Mouse (Mus musculus) liver, postnatal 0 days (tissue): ENCODE measurements around the gene Cpxm2. TPM values are rescaled to one million over a fixed set of nuclear protein-coding genes. Genes with fewer than 3 reads are reported as not detected.

Experiments
- ATAC-seq: fragments of 200-750 bp; cut with Nextera tagmentation; 2 replicates; pipeline ENCODE4 v1.8.0; 2017; ENCODE audit warnings: mild to moderate bottlenecking, moderate library complexity
- DNase-seq: peaks from one replicate; pipeline ENCODE4 v3.0.0-alpha.2; 2016
- H3K27ac ChIP-seq: fragments of 300-500 bp; sonication (generic); 2 replicates; pipeline ENCODE4 v1.5.1; 2014; ENCODE audit warnings: antibody characterized with exemption, moderate library complexity, mild to moderate bottlenecking, low read depth
- H3K27me3 ChIP-seq: fragments of 300-500 bp; sonication (generic); 2 replicates; pipeline ENCODE4 v1.6.1; 2014; ENCODE audit warnings: low read length, control low read depth, mixed read lengths; ENCODE audit not compliant: insufficient read depth
- H3K36me3 ChIP-seq: fragments of 300-500 bp; sonication (generic); replicated peaks from 2 replicates; pipeline ENCODE4 v1.6.1; 2014; ENCODE audit warnings: mild to moderate bottlenecking, control low read depth, low read length, moderate library complexity, mixed read lengths; ENCODE audit not compliant: insufficient read depth
- H3K4me1 ChIP-seq: fragments of 300-500 bp; sonication (generic); 2 replicates; pipeline ENCODE4 v1.6.1; 2014; ENCODE audit warnings: antibody characterized with exemption, mild to moderate bottlenecking, control low read depth; ENCODE audit not compliant: insufficient read depth
- H3K4me2 ChIP-seq: fragments of 300-500 bp; sonication (generic); 2 replicates; pipeline ENCODE4 v1.6.1; 2014; ENCODE audit warnings: low read depth, mild to moderate bottlenecking, low read length, moderate library complexity, mixed read lengths
- H3K4me3 ChIP-seq: fragments of 300-500 bp; sonication (generic); 2 replicates; pipeline ENCODE4 v1.5.1; 2014; ENCODE audit warnings: low read depth, low read length
- H3K9ac ChIP-seq: fragments of 300-500 bp; sonication (generic); replicated peaks from 2 replicates; pipeline ENCODE4 v1.6.1; 2014; ENCODE audit warnings: mild to moderate bottlenecking, moderate library complexity
- H3K9me3 ChIP-seq: fragments of 300-500 bp; sonication (generic); 2 replicates; pipeline ENCODE4 v1.6.1; 2016; ENCODE audit warnings: mild to moderate bottlenecking, control low read depth, low read length, mixed read lengths
- CTCF ChIP-seq: sonication (generic); IDR thresholded peaks from 2 replicates; pipeline ENCODE4 v1.5.1; 2016; ENCODE audit warnings: antibody characterized with exemption, low read depth
- EP300 ChIP-seq: IDR thresholded peaks from 2 replicates; pipeline ENCODE4 v1.6.1; 2016; ENCODE audit warnings: antibody characterized with exemption, low read depth, mild to moderate bottlenecking
- WGBS: fragments of 180-500 bp; shearing (Covaris S2); extraction: QIAGEN DNeasy Blood & Tissue Kit; methylation state at CpG from one replicate; pipeline ENCODE4 v1.1.7; 2014; ENCODE audit not compliant: insufficient replicate concordance; 5-methylcytosine and 5-hydroxymethylcytosine counted together
- polyA plus RNA-seq: library from polyadenylated mRNA; unstranded; fragments of >200 nt; fragmentation: Nextera tagmentation; extraction: Ambion mirVana; gene quantifications from 2 replicates; pipeline ENCODE4 v1.2.1, GENCODE M21; 2015

Gene Cpxm2
- polyA plus RNA-seq, 1 experiment from 2014 or later = 0.56 TPM

DNA sequence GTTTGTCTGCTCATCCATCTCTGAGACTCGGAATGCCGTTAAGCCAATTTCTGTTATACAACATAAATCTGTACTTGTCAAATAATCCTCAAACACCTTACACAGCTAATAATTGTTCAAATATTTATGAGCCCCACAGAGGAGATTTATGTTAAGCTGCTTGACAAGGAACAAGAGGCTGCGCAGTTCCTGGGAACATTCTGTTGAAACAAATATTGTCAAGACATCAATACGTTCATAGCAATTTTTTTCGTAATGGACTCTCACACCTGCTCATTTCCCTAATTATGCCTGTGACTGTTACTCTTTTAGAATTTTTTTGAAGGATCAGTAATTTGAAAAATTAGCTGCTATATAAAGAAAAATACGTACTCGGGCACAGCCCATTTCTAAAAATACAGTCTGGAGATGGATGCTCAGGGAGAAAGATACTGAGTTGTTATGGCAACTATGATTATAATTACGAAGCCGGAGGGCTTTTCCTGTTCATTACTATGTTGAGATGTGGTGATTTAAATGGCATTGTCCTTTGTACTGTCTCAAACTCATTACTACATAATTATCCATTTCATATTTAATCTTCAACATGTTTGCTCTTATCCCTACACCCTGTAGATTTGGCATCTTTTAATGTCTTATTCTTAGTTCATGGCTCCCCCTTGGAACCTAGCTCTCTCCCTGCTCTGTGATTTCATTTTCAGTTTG, 3.9 kb upstream of the Cpxm2 start:
- ATAC-seq (no peak), DNase-seq (no peak)
- no peak overlapping the region for H3K27ac ChIP-seq
- no peaks in the 10 kb centered on the region for H3K9me3 ChIP-seq
- H3K4me2 ChIP-seq = no peak overlapping the region
- no peaks in the 10 kb centered on the region for H3K36me3 ChIP-seq
- no peaks in the 10 kb centered on the region for H3K4me1 ChIP-seq
- TF ChIP-seq CTCF = no peak
- TF ChIP-seq EP300 = no peak
- peaks cover 18% of the 10 kb centered on the region for H3K27me3 ChIP-seq
- no peak overlapping the region for H3K4me3 ChIP-seq
- H3K9ac ChIP-seq = no peak overlapping the region
- 82% methylated on average over 9 of the region's 9 CpGs for WGBS

DNA sequence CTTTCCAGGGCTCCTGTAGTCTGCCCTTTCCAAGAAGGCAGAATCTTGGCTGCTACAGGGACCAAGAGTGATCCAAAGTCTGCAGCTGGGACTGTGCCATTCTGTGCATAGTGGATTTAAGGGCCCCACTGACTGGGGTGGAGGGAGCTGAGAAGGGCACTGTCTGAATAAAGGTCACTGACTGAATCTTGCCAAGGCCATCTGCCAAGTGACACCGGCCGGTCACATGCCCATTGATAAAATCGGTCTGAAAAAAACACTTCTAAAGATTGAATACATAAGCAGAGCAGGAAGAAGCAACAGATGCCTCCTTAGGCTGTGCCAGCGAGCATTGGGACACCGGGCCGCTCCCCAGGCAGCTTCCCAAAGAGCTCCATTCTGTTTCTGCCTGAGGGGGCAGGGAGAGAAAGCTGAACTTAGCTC, 803 bp downstream of the Cpxm2 start:
- Histone ChIP-seq H3K9ac (no peak overlapping the region), H3K9me3 (no peaks in the 10 kb centered on the region), H3K4me2 (no peak overlapping the region), H3K4me1 (no peaks in the 10 kb centered on the region), H3K27ac (no peak overlapping the region), H3K27me3 (peaks cover 19% of the 10 kb centered on the region), H3K36me3 (no peaks in the 10 kb centered on the region), H3K4me3 (no peak overlapping the region)
- ATAC-seq (no peak), DNase-seq (no peak)
- WGBS = 51% methylated on average over 6 of the region's 6 CpGs
- TF ChIP-seq CTCF (no peak), EP300 (no peak)

DNA sequence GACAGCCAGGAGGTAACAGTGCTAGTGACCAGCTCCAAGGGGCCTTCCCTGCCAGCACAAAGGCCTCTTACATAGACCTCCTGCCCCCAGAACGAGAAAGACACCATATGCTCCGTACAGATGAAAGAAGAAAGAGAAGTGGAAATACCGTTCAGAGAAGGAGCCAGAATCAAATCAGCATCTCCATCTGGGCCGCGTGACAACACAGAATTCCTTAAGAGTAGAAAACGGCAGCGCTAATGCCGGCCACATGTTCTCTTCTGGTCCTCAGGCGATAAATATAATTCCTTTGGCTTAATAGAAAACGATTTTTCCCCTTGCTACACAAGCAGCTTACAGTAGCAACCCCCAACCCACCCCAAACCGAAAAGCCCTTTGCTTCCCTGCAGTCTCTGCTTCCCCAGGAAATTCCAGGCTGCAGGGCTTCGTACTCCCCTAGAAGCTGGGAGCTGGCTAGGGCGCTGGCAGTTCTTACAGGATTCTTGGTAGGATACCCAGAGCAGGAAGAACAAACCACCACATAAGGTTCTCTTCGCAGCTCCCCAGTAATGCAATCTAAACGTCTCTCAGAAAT, 9.2 kb downstream of the Cpxm2 start:
- ATAC-seq = no peak
- Histone ChIP-seq H3K9me3 (no peaks in the 10 kb centered on the region), H3K4me3 (no peak overlapping the region), H3K27ac (no peak overlapping the region), H3K27me3 (no peaks in the 10 kb centered on the region), H3K9ac (no peak overlapping the region), H3K4me2 (no peak overlapping the region), H3K36me3 (no peaks in the 10 kb centered on the region), H3K4me1 (no peaks in the 10 kb centered on the region)
- no peak for DNase-seq
- no peak for TF ChIP-seq EP300
- no peak for TF ChIP-seq CTCF
- WGBS = 73% methylated on average over 15 of the region's 15 CpGs

DNA sequence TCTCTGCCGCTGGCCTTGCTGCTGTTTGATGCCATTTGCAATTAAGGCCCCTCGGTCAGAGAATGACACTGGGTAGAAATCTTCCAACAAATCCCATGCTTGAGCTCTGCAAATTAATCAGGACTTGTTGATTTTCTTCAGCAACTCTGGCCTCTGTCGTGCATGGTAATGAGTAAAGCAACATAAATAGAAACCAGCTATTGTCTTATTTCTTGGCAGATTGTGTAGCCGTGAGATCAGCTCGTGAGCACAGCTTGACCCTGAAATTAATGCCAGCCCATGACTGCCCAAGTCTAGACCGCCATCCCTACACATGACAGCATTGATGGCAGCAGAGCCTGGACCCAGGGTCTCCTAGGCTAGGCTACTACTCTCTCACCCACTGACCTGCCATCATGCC, 25.9 kb downstream of the Cpxm2 start:
- ATAC-seq = no peak
- WGBS = 75% methylated on average over 6 of the region's 6 CpGs
- TF ChIP-seq CTCF = no peak
- no peak for TF ChIP-seq EP300

DNA sequence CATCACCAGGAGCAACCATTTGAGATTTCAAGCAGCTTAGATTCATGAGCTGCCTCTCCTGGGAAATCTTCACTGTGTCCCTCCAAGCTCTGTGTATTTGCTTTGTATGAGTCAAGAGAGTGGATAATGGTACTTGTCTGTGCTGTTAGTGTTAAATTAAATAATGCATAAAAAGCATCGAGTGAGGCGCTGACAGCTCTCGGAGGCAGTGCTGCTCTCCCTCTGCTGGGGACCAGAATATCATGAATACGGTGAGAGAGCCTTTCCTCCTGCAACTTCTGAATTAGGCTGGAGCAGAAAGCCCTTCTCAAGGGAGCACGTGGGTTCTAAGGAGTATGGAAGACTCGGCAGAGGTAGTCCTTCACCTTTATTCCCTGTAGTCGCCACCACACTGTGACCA, 29.6 kb downstream of the Cpxm2 start:
- Histone ChIP-seq H3K27me3 (no peaks in the 10 kb centered on the region), H3K27ac (no peak overlapping the region), H3K4me2 (no peak overlapping the region), H3K9me3 (no peaks in the 10 kb centered on the region), H3K36me3 (no peaks in the 10 kb centered on the region), H3K9ac (no peak overlapping the region), H3K4me1 (no peaks in the 10 kb centered on the region), H3K4me3 (no peak overlapping the region)
- WGBS = 61% methylated on average over 7 of the region's 7 CpGs
- no peak for ATAC-seq
- TF ChIP-seq CTCF (no peak), EP300 (no peak)
- no peak for DNase-seq

More for the DNA sequence above, 25.9 kb downstream of the Cpxm2 start:
- Histone ChIP-seq H3K9me3 (no peaks in the 10 kb centered on the region), H3K4me2 (no peak overlapping the region), H3K4me1 (no peaks in the 10 kb centered on the region), H3K27ac (no peak overlapping the region), H3K36me3 (no peaks in the 10 kb centered on the region), H3K9ac (no peak overlapping the region), H3K4me3 (no peak overlapping the region), H3K27me3 (no peaks in the 10 kb centered on the region)
- no peak for DNase-seq

DNA sequence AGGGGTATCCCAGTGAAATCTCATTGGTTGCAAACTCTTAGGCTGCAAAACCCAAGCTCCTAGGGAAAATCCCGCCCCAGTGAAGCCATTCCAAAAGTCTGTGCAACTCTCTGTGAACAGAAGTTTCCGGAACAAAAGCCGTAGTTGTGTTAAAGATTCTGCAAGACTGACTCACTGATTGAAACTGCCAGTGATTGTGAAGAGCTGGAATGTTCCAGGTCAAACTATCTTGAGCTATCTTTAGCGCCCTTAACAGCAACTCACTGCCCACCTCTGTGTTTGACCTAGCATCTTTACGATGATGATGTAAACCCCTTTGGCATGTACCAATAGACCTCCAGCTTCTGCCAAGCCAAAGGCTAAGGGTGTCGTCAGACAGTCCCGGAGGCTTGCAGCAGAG, 31.3 kb downstream of the Cpxm2 start:
- H3K9me3 ChIP-seq = no peaks in the 10 kb centered on the region
- WGBS = 77% methylated on average over 7 of the region's 7 CpGs
- no peaks in the 10 kb centered on the region for H3K36me3 ChIP-seq
- H3K27me3 ChIP-seq = no peaks in the 10 kb centered on the region
- no peak for TF ChIP-seq CTCF
- no peak for TF ChIP-seq EP300
- ATAC-seq (no peak), DNase-seq (no peak)
- H3K4me2 ChIP-seq = no peak overlapping the region
- no peaks in the 10 kb centered on the region for H3K4me1 ChIP-seq
- H3K9ac ChIP-seq = no peak overlapping the region
- no peak overlapping the region for H3K4me3 ChIP-seq
- H3K27ac ChIP-seq = no peak overlapping the region
